Mouse (Mus musculus): ENCODE data around the gene S1pr4. TPM values are rescaled to one million over a fixed set of nuclear protein-coding genes. Genes with fewer than 3 reads are reported as not detected.

S1pr4 gene
- polyA plus RNA-seq, 1 experiment, result not detected

DNA sequence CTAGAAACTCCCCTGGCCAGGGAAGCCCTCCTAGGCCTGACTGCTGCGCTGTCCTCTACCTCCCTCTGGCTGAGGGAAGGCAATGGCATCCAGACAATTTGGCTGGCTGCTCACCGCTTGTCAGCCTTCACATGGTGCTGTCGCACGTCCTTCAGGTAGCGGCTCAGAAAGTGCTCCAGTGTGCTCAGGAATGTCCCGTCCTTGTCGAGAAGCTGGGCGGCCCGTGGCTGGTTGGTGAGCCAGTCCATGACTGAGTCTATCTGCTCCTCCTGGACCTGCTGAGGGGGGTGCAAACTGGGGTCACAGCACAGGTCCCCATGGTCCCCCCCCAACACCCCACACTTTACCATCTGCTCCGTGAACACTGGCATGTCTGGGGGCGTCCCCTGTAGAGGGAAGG lies 11.9 kb downstream of the S1pr4 start:
- 88% methylated on average over 11 of the region's 11 CpGs for WGBS
- Histone ChIP-seq H3K4me1 (ENCODE audit: control insufficient read depth, insufficient read depth, low read length) (peaks cover 16% of the 10 kb centered on the region), H3K4me3 (ENCODE audit: insufficient read depth, low read depth, low read length) (no peak overlapping the region), H3K27ac (ENCODE audit: insufficient read depth, low read depth, low read length) (no peak overlapping the region)
- no peak for TF ChIP-seq CTCF (IDR thresholded peaks at IDR 0.05; ENCODE audit: insufficient read depth, low read depth, low read length)
- TF ChIP-seq POLR2A (IDR thresholded peaks at IDR 0.05; ENCODE audit: insufficient read depth, low read depth, low read length), result no peak

DNA sequence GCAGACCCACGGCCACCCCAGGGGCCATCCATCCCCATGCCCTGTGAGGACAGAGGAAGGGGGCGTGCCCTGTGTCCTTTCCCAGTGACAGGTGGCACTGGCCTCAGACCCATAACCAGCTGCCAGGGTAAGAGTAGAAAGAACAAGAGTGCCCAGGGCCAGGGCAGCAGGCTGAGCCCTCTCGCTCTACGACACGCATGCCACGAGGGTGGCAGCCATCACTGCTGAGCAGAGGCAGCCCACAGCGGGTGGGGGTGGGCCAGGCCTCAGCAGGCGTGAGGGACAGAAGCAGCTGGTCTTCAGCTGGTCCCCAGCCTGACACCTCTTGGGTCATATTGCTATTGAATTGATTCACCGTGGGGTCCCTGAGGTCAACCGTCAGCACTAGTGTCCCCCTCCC lies 13.4 kb downstream of the S1pr4 start:
- 87% methylated on average over 10 of the region's 10 CpGs for WGBS
- TF ChIP-seq CTCF (IDR thresholded peaks at IDR 0.05; ENCODE audit: insufficient read depth, low read depth, low read length) (no peak), POLR2A (IDR thresholded peaks at IDR 0.05; ENCODE audit: insufficient read depth, low read depth, low read length) (no peak)
- H3K4me1 ChIP-seq (ENCODE audit: control insufficient read depth, insufficient read depth, low read length), result peaks cover 20% of the 10 kb centered on the region
- H3K27ac ChIP-seq (ENCODE audit: insufficient read depth, low read depth, low read length), result no peak overlapping the region
- H3K4me3 ChIP-seq (ENCODE audit: insufficient read depth, low read depth, low read length), result no peak overlapping the region

- Histone ChIP-seq H3K4me3 (ENCODE audit: insufficient read depth, low read depth, low read length) (no peak overlapping the region), H3K27ac (ENCODE audit: insufficient read depth, low read depth, low read length) (no peak overlapping the region), H3K4me1 (ENCODE audit: control insufficient read depth, insufficient read depth, low read length) (peaks cover 20% of the 10 kb centered on the region)
- TF ChIP-seq CTCF (IDR thresholded peaks at IDR 0.05; ENCODE audit: insufficient read depth, low read depth, low read length) (no peak), POLR2A (IDR thresholded peaks at IDR 0.05; ENCODE audit: insufficient read depth, low read depth, low read length) (no peak)
- WGBS, result 66% methylated on average over 7 of the region's 7 CpGs
Observed at GRCm38 (mm10) chr10:81485479-81486018, 14.4 kb downstream of the S1pr4 start.

DNA sequence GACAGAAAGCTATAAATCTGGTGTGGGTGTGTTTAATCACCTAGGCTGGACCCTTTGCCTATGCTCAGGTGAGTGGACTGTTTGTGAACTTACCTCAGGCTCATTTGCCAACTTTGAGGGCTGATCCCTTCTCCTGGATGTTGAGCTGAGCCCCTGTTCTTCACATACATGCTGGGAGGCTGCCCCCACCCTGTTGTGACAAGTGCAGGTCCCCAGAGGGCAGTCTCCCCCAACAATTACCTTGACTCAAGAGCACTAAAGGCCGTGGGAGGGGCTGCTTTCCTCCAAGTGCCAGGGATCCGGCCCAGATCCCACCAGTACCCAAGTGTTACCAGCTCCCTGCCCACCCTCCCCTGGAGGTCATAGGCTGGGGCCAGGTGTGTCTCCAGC lies 14.9 kb downstream of the S1pr4 start:
- Histone ChIP-seq H3K27ac (ENCODE audit: insufficient read depth, low read depth, low read length) (peak overlapping the region; percentile 90; the same call in 1 of the 2 replicates), H3K4me3 (ENCODE audit: insufficient read depth, low read depth, low read length) (no peak overlapping the region), H3K4me1 (ENCODE audit: control insufficient read depth, insufficient read depth, low read length) (peaks cover 25% of the 10 kb centered on the region)
- WGBS, result 5% methylated on average over 2 of the region's 2 CpGs
- TF ChIP-seq CTCF (IDR thresholded peaks at IDR 0.05; ENCODE audit: insufficient read depth, low read depth, low read length) (no peak), POLR2A (IDR thresholded peaks at IDR 0.05; ENCODE audit: insufficient read depth, low read depth, low read length) (no peak)

- WGBS, result 29% methylated on average over 6 of the region's 6 CpGs
- peaks cover 30% of the 10 kb centered on the region for H3K4me1 ChIP-seq (ENCODE audit: control insufficient read depth, insufficient read depth, low read length)
- no peak overlapping the region for H3K4me3 ChIP-seq (ENCODE audit: insufficient read depth, low read depth, low read length)
- TF ChIP-seq CTCF (IDR thresholded peaks at IDR 0.05; ENCODE audit: insufficient read depth, low read depth, low read length), result no peak
- TF ChIP-seq POLR2A (IDR thresholded peaks at IDR 0.05; ENCODE audit: insufficient read depth, low read depth, low read length), result no peak
- peak overlapping the region; percentile 90 for H3K27ac ChIP-seq (ENCODE audit: insufficient read depth, low read depth, low read length)
Observed at GRCm38 (mm10) chr10:81484441-81485059, 15.4 kb downstream of the S1pr4 start.

- H3K4me3 ChIP-seq (ENCODE audit: insufficient read depth, low read depth, low read length), result no peak overlapping the region
- TF ChIP-seq CTCF (IDR thresholded peaks at IDR 0.05; ENCODE audit: insufficient read depth, low read depth, low read length) (peak; percentile 45; the same call in 1 of the 2 replicates), POLR2A (IDR thresholded peaks at IDR 0.05; ENCODE audit: insufficient read depth, low read depth, low read length) (no peak)
- WGBS, result 14% methylated on average over 9 of the region's 9 CpGs
- peaks cover 31% of the 10 kb centered on the region for H3K4me1 ChIP-seq (ENCODE audit: control insufficient read depth, insufficient read depth, low read length)
- H3K27ac ChIP-seq (ENCODE audit: insufficient read depth, low read depth, low read length), result peak overlapping the region; percentile 90
Observed at GRCm38 (mm10) chr10:81483983-81484382, 15.9 kb downstream of the S1pr4 start.

GRCm38 (mm10) chr10:81482533-81482889 lies 17.4 kb downstream of the S1pr4 start, which contains the start of gene Celf5:
TSS of gene Celf5 (minus strand) at chr10:81482709.
- Histone ChIP-seq H3K4me3 (ENCODE audit: insufficient read depth, low read depth, low read length) (peak within 1 kb of the TSS; percentile 62), H3K27ac (ENCODE audit: insufficient read depth, low read depth, low read length) (peak within 1 kb of the TSS; percentile 76), H3K4me1 (ENCODE audit: control insufficient read depth, insufficient read depth, low read length) (peaks cover 44% of the 10 kb centered on the region)
- TF ChIP-seq POLR2A (IDR thresholded peaks at IDR 0.05; ENCODE audit: insufficient read depth, low read depth, low read length) (peak; percentile 67), CTCF (IDR thresholded peaks at IDR 0.05; ENCODE audit: insufficient read depth, low read depth, low read length) (peak; percentile 91)
- WGBS, result under 1% methylated on average over 36 of the region's 36 CpGs

- Histone ChIP-seq H3K4me1 (ENCODE audit: control insufficient read depth, insufficient read depth, low read length) (peaks cover 50% of the 10 kb centered on the region), H3K27ac (ENCODE audit: insufficient read depth, low read depth, low read length) (peak overlapping the region; percentile 76), H3K4me3 (ENCODE audit: insufficient read depth, low read depth, low read length) (peak overlapping the region; percentile 62)
- TF ChIP-seq CTCF (IDR thresholded peaks at IDR 0.05; ENCODE audit: insufficient read depth, low read depth, low read length) (0 out of 2 replicates have a peak, but pooled peaks have one; percentile 5), POLR2A (IDR thresholded peaks at IDR 0.05; ENCODE audit: insufficient read depth, low read depth, low read length) (no peak)
- 3% methylated on average over 35 of the region's 35 CpGs for WGBS
Observed at GRCm38 (mm10) chr10:81481605-81482532, 18.1 kb downstream of the S1pr4 start.
